Mouse (Mus musculus): ENCODE results near the gene Gm20888. TPM values are rescaled to one million over a fixed set of nuclear protein-coding genes. Genes with fewer than 3 reads are reported as not detected.

Gm20888 gene
- not detected in 2 replicates for polyA plus RNA-seq (2012; rRNA removed)

DNA sequence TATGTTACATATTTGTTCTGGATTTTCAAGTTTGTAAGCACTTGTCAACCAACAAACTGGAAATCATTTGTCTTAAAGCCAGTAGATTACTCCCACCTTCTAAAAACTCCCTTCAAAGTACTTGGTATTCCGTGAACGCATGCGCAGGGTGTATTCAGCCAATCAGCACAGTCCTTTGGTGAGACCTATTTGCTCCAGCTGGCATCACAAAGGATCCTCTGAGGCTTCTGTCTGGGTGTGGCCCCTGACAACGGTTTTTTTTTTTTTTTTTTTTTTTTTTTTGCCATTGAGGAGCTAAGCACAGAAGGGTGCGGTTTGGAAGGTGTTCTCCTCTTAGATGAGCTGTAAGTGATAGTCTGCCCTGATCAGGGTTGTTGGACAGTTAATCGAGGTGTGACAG, at the start of gene Gm20888:
Gm20888 (plus strand) TSS at position 301 of the 400 bp plus-strand sequence.

Other genes starting within 250 kb of the Gm20888 start
- gene Gm21118, start 168.2 kb upstream of the Gm20888 start, polyA plus RNA-seq (2012; rRNA removed), result not detected in 2 replicates
- gene Gm29423, start 138.6 kb upstream of the Gm20888 start, polyA plus RNA-seq (2012; rRNA removed), result not detected in 2 replicates
- not detected in 2 replicates for gene Gm29644, start 138.5 kb upstream of the Gm20888 start, polyA plus RNA-seq (2012; rRNA removed)